In genomic region chr6:34153069-34154052, GRCm38 (mm10) we compare ENCODE assay signal across 9 mouse cellular contexts. TPM values are rescaled to one million over a fixed set of nuclear protein-coding genes. Genes with fewer than 3 reads are reported as not detected.
DNase-seq lines count a peak whose midpoint lies in the region; ATAC-seq and TF ChIP-seq lines count a peak whose summit lies in the region.
"Had no signal": no experiment of that assay in that cellular context is flagged by ENCODE, and none has a peak within 500 bp of the region (broad histone marks: within the 10 kb centered on the region; RNA-seq: fewer than 3 reads in every experiment).

No protein-coding gene starts in this region.

- peaks cover 21% of the 10 kb centered on the region for H3K4me1 ChIP-seq in forebrain, embryonic 12.5 days
- H3K4me1 ChIP-seq in intestine, postnatal 0 days (replicated peaks; ENCODE audit: control insufficient read depth, insufficient read depth, low read length), result peaks cover 4% of the 10 kb centered on the region; the same call in 1 of the 2 replicates
- H3K4me1 ChIP-seq in stomach, embryonic 15.5 days, result peaks cover 27% of the 10 kb centered on the region

- no peak overlapping the region for H3K9ac ChIP-seq in forebrain, embryonic 12.5 days
- H3K9ac ChIP-seq in intestine, postnatal 0 days (ENCODE audit: low read depth, low read length), result no peak overlapping the region
- H3K9ac ChIP-seq in stomach, embryonic 15.5 days, result no peak overlapping the region
- H3K9ac ChIP-seq: limb, embryonic 12.5 days had no signal

- peak overlapping the region; percentile 73 for H3K27ac ChIP-seq in forebrain, embryonic 12.5 days
- H3K27ac ChIP-seq in intestine, postnatal 0 days (ENCODE audit: low read depth, low read length), result 0 out of 2 replicates have a peak overlapping the region, but pooled peaks have one; percentile 8
- peak overlapping the region; percentile 77 for H3K27ac ChIP-seq in stomach, embryonic 15.5 days
- H3K27ac ChIP-seq: limb, embryonic 12.5 days had no signal

- 47% methylated on average over 18 of the region's 18 CpGs for WGBS in forebrain, embryonic 12.5 days
- WGBS in intestine, postnatal 0 days, result 43% methylated on average over 18 of the region's 18 CpGs
- WGBS in stomach, embryonic 15.5 days, result 30% methylated on average over 18 of the region's 18 CpGs

- H3K9me3 ChIP-seq in forebrain, embryonic 12.5 days, result no peaks in the 10 kb centered on the region
- H3K9me3 ChIP-seq in intestine, postnatal 0 days (ENCODE audit: control insufficient read depth), result no peaks in the 10 kb centered on the region
- H3K9me3 ChIP-seq in stomach, embryonic 15.5 days, result no peaks in the 10 kb centered on the region
- H3K9me3 ChIP-seq: limb, embryonic 12.5 days had no signal

- peak; percentile 10 for DNase-seq in right cerebral cortex, postnatal 4 days
- DNase-seq in right cerebral cortex, adult 2 months (ENCODE audit: low spot score in 2 of 2), result no peak
- DNase-seq in cerebellum, postnatal 4 days (ENCODE audit: low spot score in 2 of 2), result no peak
- no peak for DNase-seq in lung, postnatal 10 days

- H3K4me3 ChIP-seq in forebrain, embryonic 12.5 days (replicated peaks), result no peak overlapping the region
- no peak overlapping the region for H3K4me3 ChIP-seq in intestine, postnatal 0 days (ENCODE audit: low read depth, low read length)
- H3K4me3 ChIP-seq in stomach, embryonic 15.5 days (replicated peaks), result no peak overlapping the region
- H3K4me3 ChIP-seq: erythroblast, embryonic 14.5 days; limb, embryonic 12.5 days had no signal

- no peak overlapping the region for H3K4me2 ChIP-seq in forebrain, embryonic 12.5 days
- no peak overlapping the region for H3K4me2 ChIP-seq in intestine, postnatal 0 days (replicated peaks; ENCODE audit: low read depth)
- H3K4me2 ChIP-seq in stomach, embryonic 15.5 days, result peak overlapping the region; percentile 6; the same call in 1 of the 2 replicates
- H3K4me2 ChIP-seq: limb, embryonic 12.5 days had no signal

- peak; percentile 60; the same call in 1 of the 2 replicates for ATAC-seq in forebrain, embryonic 12.5 days (ENCODE audit: low FRiP score)
- ATAC-seq in intestine, postnatal 0 days, result no peak
- peak; percentile 68 for ATAC-seq in stomach, embryonic 15.5 days (ENCODE audit: insufficient read depth, low FRiP score, low read depth)

- H3K27me3 ChIP-seq in forebrain, embryonic 12.5 days, result no peaks in the 10 kb centered on the region
- no peaks in the 10 kb centered on the region for H3K27me3 ChIP-seq in intestine, postnatal 0 days (replicated peaks; ENCODE audit: control insufficient read depth, insufficient read depth, low read length)
- no peaks in the 10 kb centered on the region for H3K27me3 ChIP-seq in stomach, embryonic 15.5 days (replicated peaks)

- peaks cover 18% of the 10 kb centered on the region for H3K36me3 ChIP-seq in forebrain, embryonic 12.5 days (replicated peaks)
- H3K36me3 ChIP-seq in intestine, postnatal 0 days (ENCODE audit: control insufficient read depth, insufficient read depth), result peaks cover 18% of the 10 kb centered on the region
- H3K36me3 ChIP-seq in stomach, embryonic 15.5 days, result peaks cover 8% of the 10 kb centered on the region; the same call in 1 of the 2 replicates

- TF ChIP-seq CTCF in intestine, postnatal 0 days (IDR thresholded peaks at IDR 0.05; ENCODE audit: low read depth), result no peak

RNA-seq across cellular contexts. Expression of gene Slc35b4, which starts 23.6 kb away (rescaled TPM):
- 41.8 and 45.4 TPM in 2 replicates for polyA plus RNA-seq in forebrain, embryonic 12.5 days (2016; fragmentation: Nextera tagmentation; extraction: Ambion mirVana)
- polyA plus RNA-seq in intestine, postnatal 0 days (2015; fragmentation: Nextera tagmentation; extraction: Ambion mirVana), result 17.2 and 19.1 TPM in 2 replicates
- 33.8 and 39.7 TPM in 2 replicates for polyA plus RNA-seq in stomach, embryonic 15.5 days (2015; fragmentation: Nextera tagmentation; extraction: Ambion mirVana)

Comparison
In these comparisons a context has a peak if more than half of its experiments do, and no peak if none do; other contexts are left out.
1. H3K27ac ChIP-seq: peak in every context shown above with its lines; median percentile 77 in stomach, embryonic 15.5 days; 73 in forebrain, embryonic 12.5 days; 8 in intestine, postnatal 0 days.